Mouse (Mus musculus) adrenal gland, postnatal 0 days (tissue): Measurements from ENCODE around the gene Upp2. TPM values are rescaled to one million over a fixed set of nuclear protein-coding genes. Genes with fewer than 3 reads are reported as not detected.

Source experiments
- polyA plus RNA-seq: library from polyadenylated mRNA; unstranded; fragments of >200 nt; fragmentation: Nextera tagmentation; extraction: Ambion mirVana; gene quantifications from 2 replicates; pipeline ENCODE4 v1.2.1, GENCODE M21; 2015

Upp2 gene
- 18.2 and 32.0 TPM in 2 replicates for polyA plus RNA-seq

GRCm38 (mm10) chr2:58567066-58567810, at the start of gene Upp2, which contains the start of gene Acvr1:
Upp2 (plus strand) TSS chr2:58567298.
Acvr1 (minus strand) TSS chr2:58567157.

Other genes with a start within 250 kb of the Upp2 start
- 0.88 and 1.9 TPM in 2 replicates for gene Acvr1c, start 209.4 kb upstream of the Upp2 start, polyA plus RNA-seq
- not detected in 2 replicates for gene Gm17409, start 97.2 kb upstream of the Upp2 start, polyA plus RNA-seq
- gene Acvr1, start 141 bp upstream of the Upp2 start, polyA plus RNA-seq: 6.1 and 9.0 TPM in 2 replicates